Mouse (Mus musculus) cerebellum, postnatal 4 days (tissue): Measurements from ENCODE around the gene Tstd2.

Source experiments
- DNase-seq, 2 experiments: peaks; one replicate each; pipeline ENCODE4 v3.0.0; 2022; ENCODE audit warnings: low spot score in 2 of 2, mixed read lengths in 1 of 2

Gene Tstd2

DNA sequence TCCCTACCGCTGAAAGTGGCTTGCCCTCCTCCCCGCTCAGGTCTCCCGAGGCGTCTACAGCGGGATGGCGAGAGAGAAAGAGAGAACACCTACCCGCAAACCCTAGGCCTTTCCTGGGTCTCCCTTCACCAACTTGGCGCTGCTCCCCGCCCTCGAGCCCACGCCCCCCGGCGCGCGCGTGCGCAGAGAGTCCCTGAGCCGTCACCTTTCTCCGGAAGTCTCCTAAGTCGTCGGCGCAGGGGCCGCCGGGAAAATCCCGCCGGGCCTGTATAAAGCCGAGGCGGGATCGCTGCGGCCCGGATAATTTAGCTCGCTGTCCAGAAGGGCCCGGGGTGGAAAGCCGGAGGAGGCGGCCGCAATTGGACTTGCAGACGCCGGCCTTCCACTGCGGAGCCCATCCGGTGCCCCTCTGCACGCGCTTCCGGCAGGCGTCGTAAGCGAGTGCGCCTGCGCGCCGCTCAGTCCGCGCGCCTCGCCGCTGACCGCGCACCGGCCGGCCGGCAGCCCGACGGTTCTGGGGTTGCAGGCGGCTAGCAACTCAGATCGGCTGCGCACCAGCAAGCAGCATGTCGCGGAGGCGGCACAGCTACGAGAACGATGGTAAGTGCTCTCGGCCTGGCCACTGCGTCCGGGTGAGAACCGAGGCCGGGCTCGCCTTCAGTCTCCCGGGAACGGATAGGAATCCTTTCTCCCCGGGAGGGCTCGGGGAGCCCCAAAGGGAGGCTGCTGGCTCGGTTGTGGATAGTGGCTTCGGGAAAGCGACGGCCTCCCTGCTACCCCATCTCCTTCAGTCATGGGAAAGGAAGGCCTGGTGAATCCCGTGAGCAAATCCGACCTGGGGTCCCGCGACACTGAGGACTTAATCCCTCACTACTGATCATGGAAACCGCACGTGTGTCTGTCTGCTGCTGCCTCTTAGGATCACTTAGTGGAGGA lies at the start of gene Tstd2, which contains the start of gene Ncbp1:
Gene Tstd2 (minus strand): TSS at position 408 of the 936 bp plus-strand sequence.
Gene Ncbp1 (plus strand): TSS at position 327 of the 936 bp plus-strand sequence.
- DNase-seq, result peak; percentile 71 to 90

DNA sequence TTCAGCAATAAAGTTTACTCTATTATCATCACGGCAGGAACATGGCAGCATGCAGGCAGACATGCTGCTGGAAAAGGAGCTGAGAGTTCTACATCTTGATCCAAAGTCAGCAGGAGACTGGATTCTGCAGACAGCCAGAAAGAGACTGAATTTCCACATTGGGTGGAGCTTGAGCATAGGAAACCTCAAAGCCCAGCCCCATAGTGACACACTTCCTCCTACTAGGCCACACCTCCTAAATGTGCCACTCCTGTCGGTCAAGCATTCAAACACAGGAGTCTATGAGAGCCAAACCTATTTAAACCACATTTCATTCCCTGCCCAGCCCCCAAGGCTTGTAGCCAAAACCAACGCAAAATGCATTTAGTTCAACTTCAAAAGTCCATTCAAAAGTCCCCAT lies 48.0 kb upstream of the Tstd2 start:
- DNase-seq, result no peak

DNA sequence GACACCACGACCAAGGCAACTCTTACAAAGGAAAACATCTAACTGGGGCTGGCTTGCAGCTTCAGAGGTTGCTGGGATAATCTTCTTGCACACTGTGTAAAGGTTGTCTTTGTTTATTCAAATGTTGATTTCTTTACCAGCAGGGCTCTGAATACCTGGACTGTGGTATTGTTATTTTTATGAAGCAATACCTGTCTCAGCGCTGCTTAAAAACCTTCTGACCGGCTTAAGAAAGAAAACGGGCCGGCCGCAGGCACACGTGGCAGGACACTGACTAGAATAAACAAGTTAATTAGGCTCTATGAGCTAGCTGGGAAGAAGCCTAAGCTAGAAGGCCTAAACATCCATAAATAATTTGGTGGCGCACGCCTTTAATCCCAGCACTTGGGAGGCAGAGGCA lies 47.4 kb upstream of the Tstd2 start:
- DNase-seq, result no peak

DNA sequence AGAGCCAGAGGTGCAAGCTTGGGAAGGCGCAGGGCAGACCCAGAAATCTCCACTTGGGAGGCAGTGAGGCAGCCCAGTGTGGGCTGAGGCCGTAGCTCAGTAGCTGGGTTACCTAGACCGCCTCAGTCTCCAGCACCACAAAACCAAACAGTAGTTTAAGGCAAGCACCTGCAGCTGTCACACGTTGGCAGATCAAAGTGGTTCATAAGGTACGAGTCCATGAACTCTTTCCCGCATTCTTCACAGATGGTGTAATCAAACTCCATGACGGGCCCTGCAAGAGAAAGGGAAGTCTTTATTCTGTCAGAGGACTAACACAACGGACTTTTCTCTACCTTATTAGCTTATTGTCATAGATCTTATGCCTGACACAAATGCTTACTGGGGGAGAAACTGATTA lies 46.9 kb upstream of the Tstd2 start:
- no peak for DNase-seq

DNA sequence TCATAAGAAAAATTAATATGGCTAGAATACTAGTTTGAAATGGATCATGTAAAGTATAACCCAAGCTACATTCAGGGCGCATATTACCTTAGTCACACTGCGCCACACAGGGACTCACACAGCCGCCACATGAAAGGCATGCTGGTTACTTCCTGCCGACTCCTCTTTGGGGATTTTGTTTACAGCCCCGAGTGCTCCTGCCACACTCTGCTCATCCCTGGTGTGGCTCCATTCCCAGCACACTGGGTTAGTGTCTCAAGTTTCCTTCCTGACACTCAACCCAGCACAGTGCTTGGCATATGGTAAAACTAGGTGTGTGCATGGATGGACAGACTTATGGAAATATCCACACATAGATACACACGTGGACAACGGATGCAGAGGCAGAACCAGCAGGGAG lies 43.7 kb upstream of the Tstd2 start:
- DNase-seq, result no peak

DNA sequence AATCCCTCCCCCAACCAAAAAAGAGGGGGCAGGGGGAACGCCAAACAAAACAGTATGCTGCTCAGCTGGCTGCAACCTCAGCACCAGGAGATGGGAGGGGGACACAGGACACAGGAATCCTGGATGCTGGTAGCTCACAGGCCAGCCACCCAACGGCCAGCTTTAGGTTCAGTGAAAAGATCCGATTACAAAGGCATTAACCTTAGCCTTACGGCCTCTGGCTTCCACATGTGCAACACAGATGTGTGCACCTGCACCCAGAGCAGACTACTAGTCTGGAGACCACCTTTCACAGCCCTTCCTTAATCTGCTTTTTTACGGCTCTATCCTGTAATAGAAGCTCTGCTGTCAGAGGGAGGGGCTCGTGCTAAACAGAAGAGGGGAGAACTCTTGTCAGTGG lies 42.7 kb upstream of the Tstd2 start:
- no peak for DNase-seq

DNA sequence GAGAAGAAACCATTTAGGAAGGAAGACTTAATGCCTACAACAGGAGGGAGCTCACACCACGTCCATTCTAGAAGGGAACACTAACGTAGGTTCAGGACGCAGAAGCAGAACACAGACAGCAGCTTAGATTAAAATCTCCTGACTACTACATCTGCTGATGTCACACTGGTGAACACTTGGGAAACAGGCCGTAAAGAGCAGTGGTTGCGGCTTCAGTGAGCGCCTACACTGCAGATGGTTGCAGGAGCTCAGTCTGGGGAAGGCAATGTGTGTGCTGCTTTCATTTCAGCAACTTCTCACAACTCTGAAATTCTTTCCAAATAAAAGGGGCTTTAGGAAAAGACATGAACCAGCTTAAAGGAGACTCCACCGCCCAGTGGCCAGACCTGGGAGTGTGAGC lies 39.0 kb upstream of the Tstd2 start:
- no peak for DNase-seq

DNA sequence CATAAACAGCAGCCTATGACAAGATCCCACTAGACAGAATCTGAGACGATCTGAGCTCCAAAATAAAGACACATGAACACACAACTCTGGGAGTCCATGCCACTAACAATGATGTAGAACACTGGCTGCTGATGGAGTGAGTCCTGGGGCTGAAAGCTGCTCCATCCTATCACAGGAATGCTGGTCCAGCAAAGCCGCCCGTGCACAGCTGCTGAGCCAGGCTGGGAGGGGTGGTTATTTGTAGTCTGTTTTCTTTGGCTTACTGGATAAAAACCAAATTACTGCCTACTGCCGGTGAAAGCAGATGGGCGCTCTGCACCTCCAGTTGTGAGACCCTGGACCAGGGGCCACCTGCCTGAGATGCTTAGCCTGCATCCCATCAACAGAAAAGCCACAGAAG lies 38.5 kb upstream of the Tstd2 start:
- no peak for DNase-seq

DNA sequence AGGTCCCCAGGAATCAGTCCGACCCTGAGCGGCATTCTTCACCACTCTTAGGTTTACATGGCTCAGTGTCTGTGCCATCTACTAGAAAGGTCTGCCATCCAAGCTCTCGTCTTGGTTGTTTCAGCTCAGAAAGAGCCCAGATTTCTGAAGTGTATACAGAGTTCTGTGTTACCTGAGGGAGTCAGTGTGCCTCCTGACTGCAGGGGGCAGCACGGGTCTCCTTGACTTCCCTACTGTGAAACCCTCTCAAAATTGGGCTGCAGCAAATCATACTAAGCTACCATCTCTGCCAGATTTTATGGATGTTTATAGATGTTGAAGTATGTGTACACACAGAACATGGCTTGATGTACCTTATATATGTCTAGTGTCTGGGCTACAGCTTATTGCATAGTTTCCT lies 37.8 kb upstream of the Tstd2 start:
- DNase-seq, result no peak

DNA sequence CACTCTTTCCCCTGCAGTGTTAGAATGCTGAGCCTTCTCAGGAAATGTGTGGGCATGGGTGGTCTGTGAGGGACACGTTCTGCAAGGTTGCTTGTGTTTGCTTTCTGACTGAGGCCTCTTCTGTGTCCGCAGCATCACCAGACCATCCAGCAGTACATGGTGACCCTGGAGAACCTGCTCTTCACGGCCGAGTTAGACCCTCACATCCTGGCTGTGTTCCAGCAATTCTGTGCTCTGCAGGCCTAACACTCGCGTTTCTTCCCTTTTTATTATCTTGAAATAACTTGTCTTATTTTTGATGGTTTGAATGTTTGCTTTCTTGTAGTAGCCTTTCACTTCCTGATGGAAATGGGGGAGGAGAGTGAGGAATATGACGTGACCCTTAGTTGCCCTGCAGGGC lies 33.3 kb upstream of the Tstd2 start:
- DNase-seq, result no peak

DNA sequence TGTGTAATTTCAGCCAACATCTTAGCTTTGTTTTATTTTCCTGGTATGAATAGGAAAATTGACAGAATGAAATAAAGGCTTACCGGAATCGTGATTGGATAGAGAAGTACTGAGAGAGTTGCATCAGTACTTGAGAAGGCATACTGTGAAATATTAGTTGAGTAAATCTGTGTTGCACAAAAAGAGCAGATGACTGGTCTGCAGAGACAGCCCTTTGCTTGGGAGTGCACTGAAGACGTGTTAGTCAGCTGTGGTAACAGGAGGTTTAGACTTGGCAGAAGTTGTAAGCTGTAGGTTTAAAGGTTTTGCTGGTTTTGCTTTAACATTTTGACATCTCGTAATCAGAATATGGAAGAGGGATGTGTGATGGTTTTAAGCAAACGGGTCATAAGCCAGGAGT lies 27.3 kb upstream of the Tstd2 start:
- no peak for DNase-seq

DNA sequence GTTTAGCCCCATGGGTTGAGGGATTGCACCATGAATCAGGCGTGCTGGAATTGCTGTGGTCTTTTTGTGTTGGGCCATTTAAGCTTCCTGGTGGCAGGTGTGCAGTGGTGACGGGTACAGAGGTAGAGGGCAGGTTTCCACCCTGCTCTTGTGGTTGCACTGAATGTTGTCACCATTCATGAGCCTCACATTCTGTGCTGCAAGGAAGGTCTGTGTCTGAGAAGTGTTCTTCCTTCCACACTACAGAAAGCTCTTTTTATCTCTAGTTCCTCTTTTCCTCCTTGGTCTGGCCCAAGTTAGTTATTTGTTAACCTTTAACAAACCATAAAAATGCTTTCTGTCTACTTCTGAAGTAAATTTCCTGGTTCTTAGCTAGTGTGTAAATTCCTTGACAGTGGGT lies 25.5 kb upstream of the Tstd2 start:
- no peak for DNase-seq

DNA sequence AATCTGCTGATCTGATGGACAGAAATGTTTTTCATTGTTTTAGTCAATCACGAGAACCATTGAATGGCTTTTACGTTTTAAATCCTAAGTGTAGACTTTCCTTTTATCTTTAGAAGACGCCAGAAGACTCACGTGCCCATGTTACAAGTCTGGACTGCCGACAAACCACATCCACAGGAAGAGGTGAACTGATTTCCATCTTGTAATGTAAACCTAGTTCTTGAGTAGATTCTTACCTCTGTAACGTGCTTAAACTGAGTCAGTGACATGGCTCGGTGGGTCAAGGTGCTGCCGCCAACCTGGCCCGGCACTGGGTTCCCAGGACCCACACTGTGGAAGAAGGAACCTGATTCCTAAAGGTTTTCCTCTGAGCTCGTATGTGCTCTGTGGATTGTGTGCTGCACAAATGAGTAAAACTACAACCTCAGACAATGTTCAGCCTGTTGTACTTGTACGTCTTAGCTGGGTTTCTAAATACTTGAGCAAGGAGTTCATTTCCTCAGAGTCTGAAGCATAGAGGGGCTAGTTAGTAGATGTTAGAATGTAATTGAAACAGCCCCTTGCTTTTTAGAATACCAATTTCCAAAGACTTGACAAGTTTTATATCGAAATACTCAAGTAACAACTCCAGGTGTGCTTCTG lies 13.5 kb upstream of the Tstd2 start:
- no peak for DNase-seq

DNA sequence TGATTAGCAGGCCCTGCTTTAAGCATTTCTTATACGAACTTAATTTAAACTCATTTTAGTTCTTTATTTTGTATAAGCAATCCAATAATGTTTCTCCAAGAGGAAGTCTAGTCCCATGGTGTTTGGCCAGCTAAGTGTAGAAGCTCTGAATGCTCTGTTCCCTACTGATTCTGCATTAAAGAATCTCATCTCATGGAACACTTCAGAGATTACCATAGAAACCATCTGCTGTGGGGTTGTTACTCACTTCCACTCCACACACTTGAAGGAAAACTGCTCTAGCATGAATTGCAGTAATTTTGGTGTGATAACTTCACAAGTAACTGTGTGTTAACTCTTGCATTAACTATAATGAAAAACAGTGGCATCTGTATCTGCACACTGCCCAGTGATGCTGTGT lies 8.4 kb upstream of the Tstd2 start:
- no peak for DNase-seq

DNA sequence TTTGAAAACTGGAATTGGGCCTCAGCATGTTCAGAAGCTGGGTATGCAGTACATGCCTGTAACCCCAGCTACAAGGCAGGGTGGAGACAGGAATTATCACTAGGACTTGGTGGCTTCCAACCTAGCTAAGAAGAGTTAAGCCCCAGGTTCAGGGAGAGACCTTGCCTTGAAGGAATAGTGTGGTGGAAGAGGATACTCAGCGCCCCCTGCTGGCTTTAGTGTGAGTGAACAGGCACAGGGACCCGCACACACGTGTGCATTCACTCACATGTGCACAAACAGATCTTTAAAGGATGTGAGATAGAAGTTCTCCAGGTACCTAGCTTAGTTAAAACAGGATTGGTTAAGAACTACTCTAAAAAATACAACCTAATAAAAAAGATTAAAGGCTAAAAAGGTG lies 5.8 kb upstream of the Tstd2 start:
- no peak for DNase-seq

DNA sequence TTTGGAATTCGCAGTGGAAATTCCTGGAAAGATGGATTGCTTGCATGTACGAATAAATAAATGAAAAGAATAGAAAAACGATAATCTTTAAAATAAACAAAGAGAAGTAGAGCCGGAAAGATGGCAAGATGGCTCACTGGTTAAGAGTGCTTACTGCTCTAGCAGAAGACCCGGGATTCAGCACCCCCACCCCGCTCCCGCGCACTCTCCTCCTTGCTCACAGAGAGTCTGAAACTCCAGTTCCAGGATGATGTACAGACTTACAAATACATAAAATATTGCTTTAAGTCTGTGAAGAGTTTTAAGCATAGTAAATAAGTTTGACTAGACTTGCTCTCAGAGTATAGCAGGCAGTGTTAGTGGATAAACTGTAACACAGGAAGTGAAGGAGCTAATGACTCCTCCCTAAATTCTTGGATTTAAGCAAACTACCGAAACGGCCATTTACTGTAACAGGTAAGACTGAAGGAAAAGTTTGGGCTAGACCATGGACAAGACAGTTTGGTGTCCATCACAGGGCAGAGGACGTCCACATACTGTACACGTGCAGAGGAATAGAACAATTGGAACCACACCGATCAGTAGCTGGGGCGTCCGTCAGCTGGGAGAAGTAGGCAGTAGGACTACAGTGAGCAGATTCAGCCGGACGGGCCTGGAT lies 736 bp downstream of the Tstd2 start:
- DNase-seq, result no peak

DNA sequence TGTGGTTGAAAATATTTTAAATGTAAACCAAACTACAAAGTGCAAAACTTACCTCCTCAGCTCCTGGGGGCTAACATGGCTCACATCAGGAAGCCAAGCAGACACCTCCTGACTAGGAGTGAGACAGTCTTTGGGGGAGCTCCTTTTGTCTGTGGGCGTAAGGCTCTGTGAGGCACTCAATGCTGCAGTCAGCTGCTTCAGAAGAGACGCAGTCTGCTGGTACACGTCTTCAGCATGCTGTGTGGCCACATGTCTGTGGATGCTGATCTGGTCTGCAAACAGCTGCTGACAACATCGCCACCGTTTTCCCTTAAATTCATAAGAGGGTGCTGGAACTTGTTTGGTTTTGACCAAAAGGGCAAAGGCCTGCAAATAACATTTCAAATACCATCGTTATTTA lies 6.7 kb downstream of the Tstd2 start:
- DNase-seq, result no peak

DNA sequence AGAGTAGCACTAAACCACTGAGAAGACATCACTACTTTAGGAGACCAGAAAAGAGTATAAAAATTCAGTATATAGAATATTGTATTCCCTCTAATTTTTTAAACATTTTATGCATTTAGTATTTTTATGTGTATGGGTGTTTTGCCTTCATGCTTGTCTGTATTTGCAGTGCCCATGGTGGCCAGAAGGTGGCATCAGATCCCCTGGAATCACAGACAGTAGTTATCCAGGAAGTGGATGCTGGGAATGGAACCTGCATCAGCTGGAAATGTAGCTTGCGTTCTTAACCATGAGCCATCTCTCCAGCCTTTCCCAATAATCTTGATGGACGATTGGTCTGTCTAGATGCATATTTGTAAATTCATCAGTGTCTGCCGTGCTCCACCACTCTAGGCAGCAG lies 8.3 kb downstream of the Tstd2 start:
- DNase-seq, result peak in 1 of 2 experiments; percentile 60

DNA sequence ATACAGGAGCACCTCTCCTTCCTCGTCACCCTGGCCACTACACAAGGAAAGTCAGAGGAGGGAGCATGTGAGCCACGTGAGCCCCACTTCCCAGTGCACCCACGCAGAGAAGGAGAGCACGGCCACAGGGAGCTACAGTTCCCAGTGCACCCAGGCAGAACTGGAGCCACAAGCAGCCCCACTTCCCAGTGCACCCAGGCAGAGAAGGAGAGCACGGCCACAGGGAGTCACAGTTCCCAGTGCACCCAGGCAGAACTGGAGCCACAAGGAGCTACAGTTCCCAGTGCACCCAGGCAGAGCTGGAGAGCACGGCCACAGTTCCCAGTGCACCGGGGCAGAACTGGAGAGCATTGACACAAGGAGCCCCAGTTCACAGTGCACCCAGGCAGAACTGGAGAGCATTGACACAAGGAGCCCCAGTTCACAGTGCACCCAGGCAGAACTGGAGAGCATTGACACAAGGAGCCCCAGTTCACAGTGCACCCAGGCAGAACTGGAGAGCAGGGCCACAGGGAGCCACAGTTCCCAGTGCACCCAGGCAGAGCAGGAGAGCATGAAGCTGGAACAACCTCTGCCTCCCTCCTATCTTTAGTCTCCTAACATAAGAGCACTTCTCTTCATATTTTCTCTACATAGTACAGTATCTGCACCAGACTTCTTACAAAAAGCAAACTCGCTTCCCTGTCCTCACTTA lies 9.0 kb downstream of the Tstd2 start:
- no peak for DNase-seq

DNA sequence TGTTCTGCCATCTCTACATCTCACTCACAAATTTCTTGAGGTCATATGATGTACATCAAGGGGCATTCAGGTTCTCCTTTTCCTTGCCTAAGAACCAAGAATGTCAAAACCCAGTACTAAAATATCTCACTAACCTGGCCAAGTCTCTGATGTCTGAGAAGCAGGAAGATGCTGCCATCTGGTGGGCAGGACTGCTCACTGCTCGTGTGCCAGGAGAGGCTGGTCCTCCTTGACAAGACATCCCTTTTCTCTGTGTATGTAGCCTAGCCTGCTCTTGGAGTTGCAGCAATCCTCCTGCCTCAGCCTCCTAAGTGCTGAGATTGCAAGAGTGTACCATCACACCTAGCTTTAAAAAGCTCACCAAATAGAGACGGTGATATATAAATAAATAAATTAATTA lies 12.0 kb downstream of the Tstd2 start:
- DNase-seq, result peak; percentile 58 to 82

DNA sequence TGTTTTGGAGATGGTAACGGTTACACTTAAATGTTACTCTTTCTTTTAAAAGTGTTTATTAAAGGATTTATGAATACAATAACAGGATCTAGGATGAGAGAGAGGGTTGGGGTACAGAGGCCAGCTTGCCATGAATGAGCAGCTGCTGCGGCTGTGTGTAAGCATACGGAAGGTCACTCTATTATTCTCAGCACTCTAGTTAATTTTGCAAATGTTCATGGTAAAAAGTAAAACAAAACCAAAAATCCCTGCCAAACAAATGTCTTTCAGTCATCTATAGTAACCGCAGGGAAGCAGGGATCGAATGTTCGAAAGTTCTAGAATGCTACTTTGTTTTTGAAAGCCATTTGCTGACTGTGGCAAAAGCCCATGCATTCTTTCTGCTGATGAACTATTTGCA lies 15.1 kb downstream of the Tstd2 start:
- DNase-seq, result no peak

DNA sequence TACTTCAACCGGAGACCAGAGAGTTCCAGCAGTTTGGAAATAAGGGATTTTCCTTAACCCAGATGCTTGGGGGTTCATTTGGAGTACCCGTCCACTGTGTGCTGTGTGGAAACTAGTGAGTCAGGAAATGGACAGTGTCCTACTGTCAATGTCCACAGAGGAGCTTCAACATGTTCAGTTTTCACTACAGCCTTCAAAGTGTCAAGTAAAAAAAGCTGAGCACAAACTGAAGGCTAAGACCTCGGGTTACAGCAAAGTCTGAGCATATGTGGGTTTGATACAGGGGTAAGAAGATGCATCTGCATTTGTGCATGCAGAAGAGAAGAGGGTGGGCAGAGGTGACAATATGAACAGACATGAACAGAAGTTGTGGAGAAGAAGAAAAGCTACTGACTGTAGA lies 17.7 kb downstream of the Tstd2 start:
- DNase-seq, result no peak
